Mouse (Mus musculus): Measurements from ENCODE around the gene Gm11634.
"Not testable (repeated sequence)": the region's sequence is repeated elsewhere in the genome, so short reads cannot be mapped to it uniquely, and the experiment has no call there.

DNA sequence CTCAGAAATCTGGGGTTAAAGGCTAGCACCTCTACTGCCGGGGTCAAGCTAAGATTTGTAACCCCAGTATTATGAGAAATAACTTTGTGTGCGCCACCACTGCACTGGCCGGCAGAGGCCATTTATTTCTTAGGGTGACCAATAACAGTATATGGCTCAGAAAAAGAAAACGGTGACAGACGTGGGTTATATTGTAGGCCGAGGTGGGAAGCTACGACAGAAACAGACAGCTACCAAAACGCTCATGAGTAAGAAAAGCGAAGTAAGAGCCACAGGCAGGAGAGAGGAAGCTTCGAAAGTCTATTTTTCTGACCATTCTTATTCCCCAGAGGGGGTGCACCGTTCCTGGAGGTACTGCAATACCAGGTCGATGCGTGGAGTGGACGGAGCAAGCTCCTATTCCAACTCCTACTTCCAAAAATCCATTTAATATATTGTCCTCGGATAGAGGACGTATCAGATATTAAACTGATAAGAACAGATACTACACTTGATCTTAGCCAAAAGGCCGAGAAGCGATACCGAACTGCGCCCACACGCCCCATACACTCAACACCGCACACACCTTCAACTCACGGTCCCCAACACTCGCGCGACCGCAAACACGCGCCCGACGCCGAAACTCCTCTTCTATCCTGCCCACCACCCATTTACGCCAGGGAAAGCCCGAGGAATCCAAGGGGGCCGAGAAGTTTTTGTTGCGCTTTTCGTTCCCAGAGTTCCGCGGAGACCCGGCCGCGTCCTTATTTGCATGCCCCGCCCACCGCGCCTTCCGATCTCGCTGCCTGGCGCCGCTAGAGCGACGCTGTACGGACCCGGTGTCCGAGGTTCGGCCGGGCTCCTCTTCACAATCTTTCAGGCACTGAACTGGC lies 46.6 kb upstream of the Gm11634 start:
- not testable (repeated sequence) for TF ChIP-seq ZNF384 (IDR thresholded peaks at IDR 0.05; ENCODE audit: low read depth, low read length); CHD2 (IDR thresholded peaks at IDR 0.05; ENCODE audit: low read depth, low read length); HCFC1 (IDR thresholded peaks at IDR 0.05; ENCODE audit: borderline replicate concordance, insufficient read depth, low read length)

All from ES-E14 (cell line).